Mouse (Mus musculus): ENCODE measurements around the gene Olfr1258. TPM values are rescaled to one million over a fixed set of nuclear protein-coding genes. Genes with fewer than 3 reads are reported as not detected.
"Not testable (repeated sequence)": the region's sequence is repeated elsewhere in the genome, so short reads cannot be mapped to it uniquely, and the experiment has no call there.

Olfr1258 gene
- not detected in 2 replicates for total RNA-seq (2012; rRNA removed)
- total RNA-seq (2014; rRNA removed) = not detected in 2 replicates
- polyA plus RNA-seq (2012; ENCODE audit: insufficient read length, low read depth) = not detected in 2 replicates

DNA sequence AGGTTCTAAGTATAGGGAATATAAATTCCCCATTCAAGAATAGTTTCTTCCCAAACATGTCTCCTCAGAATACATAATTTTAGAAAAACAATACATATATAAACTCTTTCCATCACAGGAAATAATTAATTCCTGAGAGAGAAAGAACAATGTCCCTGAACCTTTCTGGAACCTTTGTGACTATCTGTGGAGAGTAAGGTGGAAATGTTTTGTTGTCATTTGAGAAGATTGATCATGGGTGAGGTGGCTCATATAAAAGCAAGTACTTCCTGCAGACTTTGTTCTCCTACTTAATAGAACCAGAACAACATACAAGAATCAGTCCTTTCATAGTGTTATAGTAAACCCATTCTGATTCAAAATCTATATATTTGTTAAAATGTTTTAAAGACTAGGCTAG lies at the start of gene Olfr1258:
Gene Olfr1258, plus strand, starts transcription at position 301 of the 400 bp plus-strand sequence.
- H3K9me3 ChIP-seq (replicated peaks; ENCODE audit: low read length) = no peaks in the 10 kb centered on the region
- H3K27ac ChIP-seq (ENCODE audit: insufficient read depth, low read depth) = no peak within 1 kb of the TSS
- no peaks in the 10 kb centered on the region for H3K4me1 ChIP-seq (ENCODE audit: control insufficient read depth in 1 of 2, insufficient read depth in 2 of 2)
- no peak for DNase-seq (ENCODE audit: extremely low read depth)
- H3K9ac ChIP-seq (ENCODE audit: insufficient read depth, low read depth) = no peak within 1 kb of the TSS
- no peak within 1 kb of the TSS for H3K4me2 ChIP-seq (ENCODE audit: insufficient read depth, low read depth, poor library complexity, severe bottlenecking)
- H3K27me3 ChIP-seq (replicated peaks) = no peaks in the 10 kb centered on the region
- no peak within 1 kb of the TSS for H3K4me3 ChIP-seq (replicated peaks in 1 of 3; ENCODE audit: low read depth in 2 of 3, low read length in 2 of 3, poor library complexity in 1 of 3)
- in situ Hi-C loops (cut with MboI; ENCODE audit: low pct_ligation_motif_present, low pct_unique_long_range_greater_than_20kb, low sequenced_read_pairs) = no loop called here
- dilution Hi-C loops (cut with MboI; ENCODE audit: extremely low pct_ligation_motif_present, extremely low pct_unique_long_range_greater_than_20kb, low sequenced_read_pairs) = no loop called here
- H3K36me3 ChIP-seq (replicated peaks in 1 of 2; ENCODE audit: control insufficient read depth in 1 of 2, insufficient read depth in 1 of 2, low read length in 1 of 2) = no peaks in the 10 kb centered on the region
- TF ChIP-seq USF1 (IDR thresholded peaks at IDR 0.05; ENCODE audit: low read depth, low read length) (no peak), MAX (IDR thresholded peaks at IDR 0.05; ENCODE audit: low read length) (no peak), BHLHE40 (IDR thresholded peaks at IDR 0.05; ENCODE audit: low read depth, low read length) (no peak), JUN (IDR thresholded peaks at IDR 0.05; ENCODE audit: insufficient read depth, low read depth, low read length) (no peak)
- no peaks in the 10 kb centered on the region for H3K79me2 ChIP-seq (replicated peaks; ENCODE audit: control insufficient read depth, extremely low read depth, insufficient read depth, poor library complexity, severe bottlenecking)

DNA sequence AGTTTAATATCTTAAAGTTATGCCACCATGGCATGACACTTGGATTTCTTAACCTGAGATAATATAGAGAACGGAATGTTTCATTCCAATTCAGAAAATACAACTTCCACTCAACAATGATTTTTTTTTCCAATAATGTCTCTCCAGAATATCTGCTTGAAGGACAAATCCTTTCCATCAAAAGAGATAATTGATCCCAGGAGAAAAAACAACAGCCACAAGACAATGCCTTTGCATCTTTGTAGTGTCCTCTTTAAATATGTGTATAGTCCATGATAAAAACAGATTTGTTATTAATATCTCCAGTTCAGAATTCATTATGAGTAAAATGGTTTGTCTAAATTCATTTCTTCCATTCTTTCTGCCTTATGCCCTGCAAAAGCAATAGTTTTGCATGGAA lies 49.0 kb upstream of the Olfr1258 start, which contains the start of gene Olfr1257:
Gene Olfr1257, plus strand, starts transcription at position 301 of the 400 bp plus-strand sequence.
- Histone ChIP-seq H3K27me3 (replicated peaks) (no peaks in the 10 kb centered on the region), H3K79me2 (replicated peaks; ENCODE audit: control insufficient read depth, extremely low read depth, insufficient read depth, poor library complexity, severe bottlenecking) (no peaks in the 10 kb centered on the region), H3K9ac (ENCODE audit: insufficient read depth, low read depth) (no peak within 1 kb of the TSS), H3K27ac (ENCODE audit: insufficient read depth, low read depth) (no peak within 1 kb of the TSS), H3K4me3 (replicated peaks in 1 of 3; ENCODE audit: low read depth in 2 of 3, low read length in 2 of 3, poor library complexity in 1 of 3) (no peak within 1 kb of the TSS), H3K4me2 (ENCODE audit: insufficient read depth, low read depth, poor library complexity, severe bottlenecking) (no peak within 1 kb of the TSS), H3K9me3 (replicated peaks; ENCODE audit: low read length) (peaks cover 10% of the 10 kb centered on the region), H3K36me3 (replicated peaks in 1 of 2; ENCODE audit: control insufficient read depth in 1 of 2, insufficient read depth in 1 of 2, low read length in 1 of 2) (no peaks in the 10 kb centered on the region), H3K4me1 (ENCODE audit: control insufficient read depth in 1 of 2, insufficient read depth in 2 of 2) (no peaks in the 10 kb centered on the region)
- dilution Hi-C loops (cut with MboI; ENCODE audit: extremely low pct_ligation_motif_present, extremely low pct_unique_long_range_greater_than_20kb, low sequenced_read_pairs) = no loop called here
- DNase-seq (ENCODE audit: extremely low read depth) = no peak
- in situ Hi-C loops (cut with MboI; ENCODE audit: low pct_ligation_motif_present, low pct_unique_long_range_greater_than_20kb, low sequenced_read_pairs) = no loop called here
- TF ChIP-seq CHD1 (IDR thresholded peaks at IDR 0.05; ENCODE audit: low read depth, low read length) = no peak
- TF ChIP-seq USF1 (IDR thresholded peaks at IDR 0.05; ENCODE audit: low read depth, low read length) = no peak
- TF ChIP-seq RCOR1 (conservative IDR thresholded peaks at IDR 0.05; ENCODE audit: low read depth, low read length) = no peak
- TF ChIP-seq NELFE (IDR thresholded peaks at IDR 0.05; ENCODE audit: low read depth, low read length) = no peak
- no peak for TF ChIP-seq BHLHE40 (IDR thresholded peaks at IDR 0.05; ENCODE audit: low read depth, low read length)
- no peak for TF ChIP-seq MAX (IDR thresholded peaks at IDR 0.05; ENCODE audit: low read length)
- TF ChIP-seq POLR2A (IDR thresholded peaks at IDR 0.05; ENCODE audit: low read depth, low read length) = no peak
- TF ChIP-seq SIN3A (IDR thresholded peaks at IDR 0.05; ENCODE audit: low read length) = no peak
- no peak for TF ChIP-seq HCFC1 (IDR thresholded peaks at IDR 0.05; ENCODE audit: low read depth, low read length)
- TF ChIP-seq ETS1 (conservative IDR thresholded peaks at IDR 0.05; ENCODE audit: low read depth, low read length) = no peak
- no peak for TF ChIP-seq ZNF384 (IDR thresholded peaks at IDR 0.05; ENCODE audit: low read depth, low read length)
- TF ChIP-seq ZKSCAN1 (IDR thresholded peaks at IDR 0.05; ENCODE audit: borderline replicate concordance, low read depth, low read length) = no peak

DNA sequence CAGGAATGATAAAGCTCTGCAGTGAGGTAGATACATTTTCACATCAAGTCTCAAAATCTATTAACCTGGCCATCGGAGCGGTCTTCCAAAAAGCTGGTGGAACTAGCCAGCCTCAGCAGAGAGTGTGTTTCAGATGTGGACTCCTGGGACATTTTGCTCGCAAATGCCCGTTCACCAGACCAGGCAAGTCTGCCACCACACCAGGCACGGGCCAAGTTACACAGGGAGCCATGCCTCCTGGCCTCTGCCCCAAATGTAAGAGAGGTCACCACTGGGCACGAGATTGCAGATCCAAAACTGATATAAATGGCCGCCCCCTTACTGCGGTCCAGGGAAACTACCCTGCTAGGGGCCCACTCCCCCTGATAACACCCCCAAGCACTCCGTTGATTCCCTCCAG lies 14.5 kb upstream of the Olfr1258 start:
- H3K4me3 ChIP-seq (replicated peaks in 1 of 3; ENCODE audit: low read depth in 2 of 3, low read length in 2 of 3, poor library complexity in 1 of 3); H3K4me2 ChIP-seq (ENCODE audit: insufficient read depth, low read depth, poor library complexity, severe bottlenecking); H3K27me3 ChIP-seq (replicated peaks); dilution Hi-C loops (cut with MboI; ENCODE audit: extremely low pct_ligation_motif_present, extremely low pct_unique_long_range_greater_than_20kb, low sequenced_read_pairs); H3K36me3 ChIP-seq (replicated peaks in 1 of 2; ENCODE audit: control insufficient read depth in 1 of 2, insufficient read depth in 1 of 2, low read length in 1 of 2); DNase-seq (ENCODE audit: extremely low read depth); H3K27ac ChIP-seq (ENCODE audit: insufficient read depth, low read depth); H3K9ac ChIP-seq (ENCODE audit: insufficient read depth, low read depth); H3K79me2 ChIP-seq (replicated peaks; ENCODE audit: control insufficient read depth, extremely low read depth, insufficient read depth, poor library complexity, severe bottlenecking); H3K4me1 ChIP-seq (ENCODE audit: control insufficient read depth in 1 of 2, insufficient read depth in 2 of 2); in situ Hi-C loops (cut with MboI; ENCODE audit: low pct_ligation_motif_present, low pct_unique_long_range_greater_than_20kb, low sequenced_read_pairs): not testable (repeated sequence)
- H3K9me3 ChIP-seq (replicated peaks; ENCODE audit: low read length) = peaks cover 16% of the 10 kb centered on the region
